Mouse (Mus musculus) limb, embryonic 11.5 days (tissue): Measurements from ENCODE around the gene Gm9918. TPM values are rescaled to one million over a fixed set of nuclear protein-coding genes. Genes with fewer than 3 reads are reported as not detected.
"Not testable (repeated sequence)": the region's sequence is repeated elsewhere in the genome, so short reads cannot be mapped to it uniquely, and the experiment has no call there.

Experiments
- ATAC-seq: fragments of 200-750 bp; cut with Nextera tagmentation; 2 replicates; pipeline ENCODE4 v1.8.0; 2017; ENCODE audit warnings: low read depth; ENCODE audit not compliant: insufficient number of reproducible peaks, low FRiP score, low TSS enrichment
- DNase-seq: peaks from one replicate; pipeline ENCODE4 v3.0.0-alpha.2; 2015; ENCODE audit warnings: low spot score
- H3K27ac ChIP-seq: fragments of 300-500 bp; sonication (generic); replicated peaks from 2 replicates; pipeline ENCODE4 v1.5.1; 2014; ENCODE audit warnings: low read depth, mild to moderate bottlenecking, low read length
- H3K27me3 ChIP-seq: fragments of 300-500 bp; sonication (generic); 2 replicates; pipeline ENCODE4 v1.6.1; 2014; ENCODE audit warnings: mild to moderate bottlenecking, low read length, mixed read lengths; ENCODE audit not compliant: control insufficient read depth, insufficient read depth
- H3K36me3 ChIP-seq: fragments of 300-500 bp; sonication (generic); 2 replicates; pipeline ENCODE4 v1.6.1; 2014; ENCODE audit warnings: mild to moderate bottlenecking, low read length, moderate library complexity, mixed read lengths; ENCODE audit not compliant: control insufficient read depth, insufficient read depth
- H3K4me1 ChIP-seq: fragments of 300-500 bp; sonication (generic); 2 replicates; pipeline ENCODE4 v1.6.1; 2014; ENCODE audit warnings: low read length, mixed read lengths; ENCODE audit not compliant: control insufficient read depth, insufficient read depth
- H3K4me2 ChIP-seq: fragments of 300-500 bp; sonication (generic); 2 replicates; pipeline ENCODE4 v1.6.1; 2014; ENCODE audit warnings: low read depth, mild to moderate bottlenecking, moderate library complexity; ENCODE audit not compliant: severe bottlenecking
- H3K4me3 ChIP-seq: fragments of 300-500 bp; sonication (generic); 2 replicates; pipeline ENCODE4 v1.5.1; 2014; ENCODE audit warnings: low read depth, low read length
- H3K9ac ChIP-seq: fragments of 300-500 bp; sonication (generic); 2 replicates; pipeline ENCODE4 v1.6.1; 2014; ENCODE audit warnings: mild to moderate bottlenecking, low read length
- H3K9me3 ChIP-seq: fragments of 300-500 bp; sonication (generic); 2 replicates; pipeline ENCODE4 v1.6.1; 2016; ENCODE audit warnings: low read length; ENCODE audit not compliant: control insufficient read depth
- WGBS: fragments of 180-500 bp; shearing (Covaris S2); extraction: QIAGEN DNeasy Blood & Tissue Kit; methylation state at CpG from one replicate; pipeline ENCODE4 v1.1.7; 2014; 5-methylcytosine and 5-hydroxymethylcytosine counted together
- polyA plus RNA-seq: library from polyadenylated mRNA; unstranded; fragments of >200 nt; fragmentation: Nextera tagmentation; extraction: Ambion mirVana; gene quantifications from 2 replicates; pipeline ENCODE4 v1.2.1, GENCODE M21; 2014

Gene Gm9918
- 0.88 and 1.1 TPM in 2 replicates for polyA plus RNA-seq

- no peaks in the 10 kb centered on the region for H3K9me3 ChIP-seq
- H3K27me3 ChIP-seq = no peaks in the 10 kb centered on the region
- H3K36me3 ChIP-seq = no peaks in the 10 kb centered on the region
- H3K4me2 ChIP-seq = peak within 1 kb of the TSS; percentile 47
- 10% methylated on average over 21 of the region's 21 CpGs for WGBS
- no peak within 1 kb of the TSS for H3K27ac ChIP-seq
- peak within 1 kb of the TSS; percentile 22 for H3K4me3 ChIP-seq
- DNase-seq (peak; percentile 39), ATAC-seq (peak; percentile 62; the same call in 1 of the 2 replicates)
- peak within 1 kb of the TSS; percentile 46 for H3K9ac ChIP-seq
- peaks cover 18% of the 10 kb centered on the region for H3K4me1 ChIP-seq
Measured at GRCm38 (mm10) chr15:102270274-102270960, at the start of gene Gm9918. TSS of gene Gm9918 (plus strand) at chr15:102270563.

GRCm38 (mm10) chr15:102222386-102222785 is 48.0 kb upstream of the Gm9918 start:
- 71% methylated on average over 10 of the region's 10 CpGs for WGBS

GRCm38 (mm10) chr15:102224186-102224991 is 46.0 kb upstream of the Gm9918 start:
- Histone ChIP-seq H3K27me3 (peaks cover 7% of the 10 kb centered on the region), H3K4me2 (peak overlapping the region; percentile 75), H3K9ac (peak overlapping the region; percentile 55), H3K36me3 (no peaks in the 10 kb centered on the region), H3K4me3 (peak overlapping the region; percentile 25), H3K27ac (no peak overlapping the region), H3K4me1 (no peaks in the 10 kb centered on the region), H3K9me3 (no peaks in the 10 kb centered on the region)
- ATAC-seq (peak; percentile 69), DNase-seq (peak; percentile 90)
- 3% methylated on average over 43 of the region's 43 CpGs for WGBS

More at GRCm38 (mm10) chr15:102222386-102222785, 48.0 kb upstream of the Gm9918 start:
- H3K4me1 ChIP-seq = no peaks in the 10 kb centered on the region
- H3K4me3 ChIP-seq = no peak overlapping the region
- ATAC-seq (no peak), DNase-seq (no peak)
- no peak overlapping the region for H3K4me2 ChIP-seq
- H3K27me3 ChIP-seq = peaks cover 7% of the 10 kb centered on the region
- no peak overlapping the region for H3K27ac ChIP-seq
- H3K9ac ChIP-seq = no peak overlapping the region
- H3K9me3 ChIP-seq = no peaks in the 10 kb centered on the region
- H3K36me3 ChIP-seq = no peaks in the 10 kb centered on the region

GRCm38 (mm10) chr15:102224992-102225617 is 45.3 kb upstream of the Gm9918 start:
- no peaks in the 10 kb centered on the region for H3K4me1 ChIP-seq
- no peak overlapping the region for H3K27ac ChIP-seq
- H3K4me2 ChIP-seq = peak overlapping the region; percentile 75
- peaks cover 7% of the 10 kb centered on the region for H3K27me3 ChIP-seq
- H3K4me3 ChIP-seq = peak overlapping the region; percentile 25
- DNase-seq (no peak), ATAC-seq (no peak)
- H3K9me3 ChIP-seq = no peaks in the 10 kb centered on the region
- H3K36me3 ChIP-seq = no peaks in the 10 kb centered on the region
- 11% methylated on average over 21 of the region's 21 CpGs for WGBS
- H3K9ac ChIP-seq = peak overlapping the region; percentile 55; the same call in 1 of the 2 replicates

GRCm38 (mm10) chr15:102225619-102226018 is 44.7 kb upstream of the Gm9918 start:
- not testable (repeated sequence) for DNase-seq, H3K4me2 ChIP-seq, H3K9me3 ChIP-seq, H3K36me3 ChIP-seq, H3K9ac ChIP-seq, ATAC-seq, H3K27me3 ChIP-seq, H3K27ac ChIP-seq, H3K4me1 ChIP-seq, H3K4me3 ChIP-seq
- WGBS = 79% methylated on average over 6 of the region's 6 CpGs

- H3K9me3 ChIP-seq = no peaks in the 10 kb centered on the region
- no peak overlapping the region for H3K27ac ChIP-seq
- H3K27me3 ChIP-seq = no peaks in the 10 kb centered on the region
- WGBS = 80% methylated on average over 17 of the region's 17 CpGs
- H3K4me3 ChIP-seq = no peak overlapping the region
- H3K4me1 ChIP-seq = peaks cover 5% of the 10 kb centered on the region
- no peak overlapping the region for H3K4me2 ChIP-seq
- H3K9ac ChIP-seq = no peak overlapping the region
- no peak for DNase-seq
- H3K36me3 ChIP-seq = peaks cover 4% of the 10 kb centered on the region; the same call in 1 of the 2 replicates
- no peak for ATAC-seq
Measured at GRCm38 (mm10) chr15:102230408-102231321, 39.7 kb upstream of the Gm9918 start.

- no peak within 1 kb of the TSS for H3K9ac ChIP-seq
- H3K27ac ChIP-seq = no peak within 1 kb of the TSS; the same call in 1 of the 2 replicates
- peaks cover 11% of the 10 kb centered on the region for H3K4me1 ChIP-seq
- H3K27me3 ChIP-seq = no peaks in the 10 kb centered on the region
- H3K4me2 ChIP-seq = no peak within 1 kb of the TSS
- H3K4me3 ChIP-seq = no peak within 1 kb of the TSS
- no peaks in the 10 kb centered on the region for H3K9me3 ChIP-seq
- WGBS = 53% methylated on average over 6 of the region's 6 CpGs
- no peak for DNase-seq
- ATAC-seq = no peak
- peaks cover 9% of the 10 kb centered on the region; the same call in 1 of the 2 replicates for H3K36me3 ChIP-seq
Measured at GRCm38 (mm10) chr15:102231748-102232147, 38.6 kb upstream of the Gm9918 start, which contains the start of gene Itgb7. TSS of gene Itgb7 (minus strand) at chr15:102231944.
